Mouse (Mus musculus) limb, embryonic 13.5 days (tissue): ENCODE data around the gene Lrrc2. TPM values are rescaled to one million over a fixed set of nuclear protein-coding genes. Genes with fewer than 3 reads are reported as not detected.

Experiments used
- ATAC-seq: fragments of 200-750 bp; cut with Nextera tagmentation; 2 replicates; pipeline ENCODE4 v1.8.0; 2017; ENCODE audit warnings: low read depth, moderate number of reproducible peaks, moderate TSS enrichment; ENCODE audit not compliant: low FRiP score
- H3K27ac ChIP-seq: fragments of 300-500 bp; sonication (generic); 2 replicates; pipeline ENCODE4 v1.5.1; 2015; ENCODE audit warnings: inconsistent platforms, mild to moderate bottlenecking, moderate library complexity
- H3K27me3 ChIP-seq: fragments of 300-500 bp; sonication (generic); 2 replicates; pipeline ENCODE4 v1.6.1; 2015; ENCODE audit warnings: mild to moderate bottlenecking, inconsistent platforms
- H3K36me3 ChIP-seq: fragments of 300-500 bp; sonication (generic); 2 replicates; pipeline ENCODE4 v1.6.1; 2015; ENCODE audit warnings: inconsistent platforms, mild to moderate bottlenecking, moderate library complexity
- H3K4me1 ChIP-seq: fragments of 300-500 bp; sonication (generic); 2 replicates; pipeline ENCODE4 v1.6.1; 2015; ENCODE audit warnings: inconsistent platforms
- H3K4me2 ChIP-seq: fragments of 300-500 bp; sonication (generic); replicated peaks from 2 replicates; pipeline ENCODE4 v1.6.1; 2015; ENCODE audit warnings: inconsistent platforms, mild to moderate bottlenecking, moderate library complexity
- H3K4me3 ChIP-seq: fragments of 300-500 bp; sonication (generic); 2 replicates; pipeline ENCODE4 v1.5.1; 2015; ENCODE audit warnings: moderate library complexity, mild to moderate bottlenecking, inconsistent platforms
- H3K9ac ChIP-seq: fragments of 300-500 bp; sonication (generic); 2 replicates; pipeline ENCODE4 v1.6.1; 2015; ENCODE audit warnings: mild to moderate bottlenecking, inconsistent platforms
- H3K9me3 ChIP-seq: fragments of 300-500 bp; sonication (generic); 2 replicates; pipeline ENCODE4 v1.6.1; 2016; ENCODE audit warnings: inconsistent platforms
- WGBS: fragments of 180-500 bp; shearing (Covaris S2); methylation state at CpG from one replicate; pipeline ENCODE4 v1.1.7; 2015; 5-methylcytosine and 5-hydroxymethylcytosine counted together
- polyA plus RNA-seq: library from polyadenylated mRNA; unstranded; fragments of >200 nt; fragmentation: Nextera tagmentation; extraction: Ambion mirVana; gene quantifications from 2 replicates; pipeline ENCODE4 v1.2.1, GENCODE M21; 2015

The Lrrc2 gene
- polyA plus RNA-seq, 1 experiment from 2014 or later, result not detected

- Histone ChIP-seq H3K4me2 (peak overlapping the region; percentile 55), H3K27ac (no peak overlapping the region), H3K9ac (no peak overlapping the region), H3K36me3 (no peaks in the 10 kb centered on the region), H3K4me3 (peak overlapping the region; percentile 43), H3K4me1 (no peaks in the 10 kb centered on the region), H3K27me3 (no peaks in the 10 kb centered on the region), H3K9me3 (no peaks in the 10 kb centered on the region)
- ATAC-seq, result peak; percentile 86
- 8% methylated on average over 13 of the region's 13 CpGs for WGBS
Measured at GRCm38 (mm10) chr9:110994716-110995172, 43.4 kb downstream of the Lrrc2 start.

GRCm38 (mm10) chr9:110997245-110997644 lies 45.9 kb downstream of the Lrrc2 start:
- no peaks in the 10 kb centered on the region for H3K27me3 ChIP-seq
- no peaks in the 10 kb centered on the region for H3K4me1 ChIP-seq
- ATAC-seq, result no peak; the same call in 1 of the 2 replicates
- no peak overlapping the region for H3K4me3 ChIP-seq
- no peak overlapping the region for H3K9ac ChIP-seq
- no peaks in the 10 kb centered on the region for H3K36me3 ChIP-seq
- no peaks in the 10 kb centered on the region for H3K9me3 ChIP-seq
- H3K4me2 ChIP-seq, result no peak overlapping the region
- WGBS, result 4% methylated on average over 5 of the region's 5 CpGs
- no peak overlapping the region for H3K27ac ChIP-seq

- Histone ChIP-seq H3K4me2 (no peak overlapping the region), H3K36me3 (no peaks in the 10 kb centered on the region), H3K27me3 (no peaks in the 10 kb centered on the region), H3K9ac (no peak overlapping the region), H3K4me3 (no peak overlapping the region), H3K4me1 (no peaks in the 10 kb centered on the region), H3K27ac (no peak overlapping the region), H3K9me3 (no peaks in the 10 kb centered on the region)
- ATAC-seq, result no peak
- WGBS, result 85% methylated on average over 2 of the region's 2 CpGs
Measured at GRCm38 (mm10) chr9:110999056-110999455, 47.7 kb downstream of the Lrrc2 start.

- WGBS, result 74% methylated on average over 10 of the region's 10 CpGs
- no peaks in the 10 kb centered on the region for H3K9me3 ChIP-seq
- no peak overlapping the region for H3K27ac ChIP-seq
- H3K4me1 ChIP-seq, result no peaks in the 10 kb centered on the region
- H3K4me2 ChIP-seq, result no peak overlapping the region
- H3K9ac ChIP-seq, result no peak overlapping the region
- H3K36me3 ChIP-seq, result no peaks in the 10 kb centered on the region
- no peak for ATAC-seq
- H3K27me3 ChIP-seq, result no peaks in the 10 kb centered on the region
- H3K4me3 ChIP-seq, result no peak overlapping the region
Measured at GRCm38 (mm10) chr9:110999856-111000255, 48.5 kb downstream of the Lrrc2 start.

GRCm38 (mm10) chr9:111001621-111002020 lies 50.3 kb downstream of the Lrrc2 start:
- H3K27me3 ChIP-seq, result no peaks in the 10 kb centered on the region
- no peak overlapping the region for H3K4me3 ChIP-seq
- WGBS, result 90% methylated on average over 12 of the region's 12 CpGs
- H3K36me3 ChIP-seq, result no peaks in the 10 kb centered on the region
- H3K4me1 ChIP-seq, result no peaks in the 10 kb centered on the region
- no peak overlapping the region for H3K9ac ChIP-seq
- no peak overlapping the region for H3K27ac ChIP-seq
- no peak overlapping the region for H3K4me2 ChIP-seq
- ATAC-seq, result no peak
- H3K9me3 ChIP-seq, result no peaks in the 10 kb centered on the region

- H3K27ac ChIP-seq, result no peak overlapping the region
- H3K9me3 ChIP-seq, result no peaks in the 10 kb centered on the region
- no peaks in the 10 kb centered on the region for H3K36me3 ChIP-seq
- no peak overlapping the region for H3K4me2 ChIP-seq
- no peak for ATAC-seq
- 86% methylated on average over 9 of the region's 9 CpGs for WGBS
- no peak overlapping the region for H3K9ac ChIP-seq
- no peak overlapping the region for H3K4me3 ChIP-seq
- no peaks in the 10 kb centered on the region for H3K27me3 ChIP-seq
- no peaks in the 10 kb centered on the region for H3K4me1 ChIP-seq
Measured at GRCm38 (mm10) chr9:111003279-111003678, 51.9 kb downstream of the Lrrc2 start.

- Histone ChIP-seq H3K4me2 (no peak overlapping the region), H3K9me3 (no peaks in the 10 kb centered on the region), H3K27me3 (no peaks in the 10 kb centered on the region), H3K27ac (no peak overlapping the region), H3K9ac (no peak overlapping the region), H3K4me3 (no peak overlapping the region), H3K4me1 (no peaks in the 10 kb centered on the region), H3K36me3 (no peaks in the 10 kb centered on the region)
- ATAC-seq, result no peak
- whole genome bisulfite sequencing, result 95% methylated on average over 2 of the region's 2 CpGs
Measured at GRCm38 (mm10) chr9:111006544-111006943, 55.2 kb downstream of the Lrrc2 start.

- Histone ChIP-seq H3K27ac (no peak overlapping the region), H3K4me3 (no peak overlapping the region), H3K4me2 (no peak overlapping the region), H3K36me3 (no peaks in the 10 kb centered on the region), H3K9me3 (no peaks in the 10 kb centered on the region), H3K9ac (no peak overlapping the region), H3K4me1 (no peaks in the 10 kb centered on the region), H3K27me3 (no peaks in the 10 kb centered on the region)
- WGBS, result 68% methylated on average over 3 of the region's 3 CpGs
- ATAC-seq, result no peak
Measured at GRCm38 (mm10) chr9:111009763-111010162, 58.4 kb downstream of the Lrrc2 start.

GRCm38 (mm10) chr9:111011550-111011949 lies 60.2 kb downstream of the Lrrc2 start:
- Histone ChIP-seq H3K27ac (no peak overlapping the region), H3K4me2 (no peak overlapping the region), H3K9ac (no peak overlapping the region), H3K4me3 (no peak overlapping the region), H3K36me3 (no peaks in the 10 kb centered on the region), H3K27me3 (no peaks in the 10 kb centered on the region), H3K9me3 (no peaks in the 10 kb centered on the region), H3K4me1 (no peaks in the 10 kb centered on the region)
- ATAC-seq, result no peak
- 82% methylated on average over 9 of the region's 9 CpGs for WGBS

GRCm38 (mm10) chr9:111012041-111012440 lies 60.7 kb downstream of the Lrrc2 start:
- no peak for ATAC-seq
- no peak overlapping the region for H3K9ac ChIP-seq
- no peaks in the 10 kb centered on the region for H3K36me3 ChIP-seq
- no peak overlapping the region for H3K4me3 ChIP-seq
- H3K4me2 ChIP-seq, result no peak overlapping the region
- H3K9me3 ChIP-seq, result no peaks in the 10 kb centered on the region
- H3K4me1 ChIP-seq, result no peaks in the 10 kb centered on the region
- H3K27me3 ChIP-seq, result no peaks in the 10 kb centered on the region
- no peak overlapping the region for H3K27ac ChIP-seq
- 80% methylated on average over 3 of the region's 3 CpGs for WGBS

GRCm38 (mm10) chr9:111015658-111016057 lies 64.3 kb downstream of the Lrrc2 start:
- Histone ChIP-seq H3K4me3 (no peak overlapping the region), H3K27ac (no peak overlapping the region), H3K4me1 (peaks cover 7% of the 10 kb centered on the region), H3K27me3 (no peaks in the 10 kb centered on the region), H3K9me3 (no peaks in the 10 kb centered on the region), H3K4me2 (no peak overlapping the region), H3K9ac (no peak overlapping the region), H3K36me3 (no peaks in the 10 kb centered on the region)
- no peak for ATAC-seq
- WGBS, result 84% methylated on average over 4 of the region's 4 CpGs

- Histone ChIP-seq H3K27me3 (no peaks in the 10 kb centered on the region), H3K9ac (no peak within 1 kb of the TSS), H3K36me3 (no peaks in the 10 kb centered on the region), H3K4me1 (peaks cover 7% of the 10 kb centered on the region), H3K4me2 (no peak within 1 kb of the TSS), H3K27ac (no peak within 1 kb of the TSS), H3K4me3 (no peak within 1 kb of the TSS), H3K9me3 (no peaks in the 10 kb centered on the region)
- WGBS, result 83% methylated on average over 5 of the region's 5 CpGs
- ATAC-seq, result no peak
Measured at GRCm38 (mm10) chr9:111019022-111019421, 67.7 kb downstream of the Lrrc2 start, which contains the start of gene Ltf. Ltf (plus strand) TSS chr9:111019271.

GRCm38 (mm10) chr9:111026791-111027190 lies 75.4 kb downstream of the Lrrc2 start:
- Histone ChIP-seq H3K27me3 (no peaks in the 10 kb centered on the region), H3K4me1 (no peaks in the 10 kb centered on the region), H3K9ac (no peak overlapping the region), H3K4me2 (no peak overlapping the region), H3K36me3 (no peaks in the 10 kb centered on the region), H3K9me3 (no peaks in the 10 kb centered on the region), H3K27ac (no peak overlapping the region), H3K4me3 (no peak overlapping the region)
- WGBS, result 85% methylated on average over 10 of the region's 10 CpGs
- no peak for ATAC-seq
